Mouse (Mus musculus) heart, postnatal 0 days (tissue): Measurements from ENCODE around the gene Smo. TPM values are rescaled to one million over a fixed set of nuclear protein-coding genes. Genes with fewer than 3 reads are reported as not detected.

Experiments used
- ATAC-seq: fragments of 200-750 bp; cut with Nextera tagmentation; 2 replicates; pipeline ENCODE4 v1.8.0; 2017; ENCODE audit warnings: low read depth, moderate number of reproducible peaks, moderate library complexity; ENCODE audit not compliant: insufficient read depth
- DNase-seq: peaks from one replicate; pipeline ENCODE4 v3.0.0-alpha.2; 2016; ENCODE audit warnings: low spot score
- H3K27ac ChIP-seq: fragments of 300-500 bp; sonication (generic); 2 replicates; pipeline ENCODE4 v1.5.1; 2014; ENCODE audit warnings: low read depth, mild to moderate bottlenecking
- H3K27me3 ChIP-seq: fragments of 300-500 bp; sonication (generic); 2 replicates; pipeline ENCODE4 v1.6.1; 2014; ENCODE audit warnings: low read length, mixed read lengths; ENCODE audit not compliant: control insufficient read depth, insufficient read depth
- H3K36me3 ChIP-seq: fragments of 300-500 bp; sonication (generic); replicated peaks from 2 replicates; pipeline ENCODE4 v1.6.1; 2014; ENCODE audit warnings: low read length, mixed read lengths; ENCODE audit not compliant: control insufficient read depth, insufficient read depth
- H3K4me1 ChIP-seq: fragments of 300-500 bp; sonication (generic); 2 replicates; pipeline ENCODE4 v1.6.1; 2014; ENCODE audit warnings: antibody characterized with exemption; ENCODE audit not compliant: control insufficient read depth, insufficient read depth
- H3K4me2 ChIP-seq: fragments of 300-500 bp; sonication (generic); 2 replicates; pipeline ENCODE4 v1.6.1; 2014; ENCODE audit warnings: low read depth, mild to moderate bottlenecking, low read length, moderate library complexity
- H3K4me3 ChIP-seq: fragments of 300-500 bp; sonication (generic); 2 replicates; pipeline ENCODE4 v1.5.1; 2014; ENCODE audit warnings: low read depth, low read length
- H3K9ac ChIP-seq: fragments of 300-500 bp; sonication (generic); replicated peaks from 2 replicates; pipeline ENCODE4 v1.6.1; 2014; ENCODE audit warnings: low read depth, low read length, mixed read lengths
- H3K9me3 ChIP-seq: fragments of 300-500 bp; sonication (generic); replicated peaks from 2 replicates; pipeline ENCODE4 v1.6.1; 2016; ENCODE audit warnings: low read length; ENCODE audit not compliant: control insufficient read depth
- CTCF ChIP-seq: IDR thresholded peaks from 2 replicates; pipeline ENCODE4 v1.5.1; 2016; ENCODE audit warnings: antibody characterized with exemption, control low read depth, low read depth
- EP300 ChIP-seq: IDR thresholded peaks from 2 replicates; pipeline ENCODE4 v1.6.1; 2016; ENCODE audit warnings: antibody characterized with exemption, low read depth
- WGBS: fragments of 180-500 bp; shearing (Covaris S2); extraction: QIAGEN DNeasy Blood & Tissue Kit; methylation state at CpG from one replicate; pipeline ENCODE4 v1.1.7; 2014; 5-methylcytosine and 5-hydroxymethylcytosine counted together
- polyA plus RNA-seq: library from polyadenylated mRNA; unstranded; fragments of >200 nt; fragmentation: Nextera tagmentation; extraction: Ambion mirVana; gene quantifications from 2 replicates; pipeline ENCODE4 v1.2.1, GENCODE M21; 2015
- total RNA-seq: library from RNA; depleted of rRNA; stranded (reverse); fragments of >200 nt; gene quantifications from 2 replicates; pipeline ENCODE4 v1.2.3, GENCODE M21; 2014; ENCODE audit warnings: low replicate concordance

Gene Smo
- total and polyA plus RNA-seq, 2 experiments from 2014 or later: 7.1 to 50.9 TPM

- H3K36me3 ChIP-seq: peaks cover 34% of the 10 kb centered on the region
- WGBS: 91% methylated on average over 4 of the region's 4 CpGs
- H3K9me3 ChIP-seq: no peaks in the 10 kb centered on the region
Observed at GRCm38 (mm10) chr6:29761282-29761681, 26.0 kb downstream of the Smo start.

GRCm38 (mm10) chr6:29762524-29762923 lies 27.2 kb downstream of the Smo start:
- ATAC-seq (no peak), DNase-seq (peak; percentile 19)
- WGBS: 61% methylated on average over 4 of the region's 4 CpGs
- Histone ChIP-seq H3K9me3 (no peaks in the 10 kb centered on the region), H3K36me3 (peaks cover 22% of the 10 kb centered on the region), H3K9ac (no peak overlapping the region), H3K4me1 (no peaks in the 10 kb centered on the region), H3K27me3 (no peaks in the 10 kb centered on the region), H3K4me2 (no peak overlapping the region), H3K27ac (no peak overlapping the region), H3K4me3 (no peak overlapping the region)
- TF ChIP-seq CTCF (peak; percentile 62), EP300 (no peak)

More at GRCm38 (mm10) chr6:29761282-29761681, 26.0 kb downstream of the Smo start:
- Histone ChIP-seq H3K27me3 (no peaks in the 10 kb centered on the region), H3K4me1 (no peaks in the 10 kb centered on the region), H3K4me2 (no peak overlapping the region), H3K9ac (no peak overlapping the region), H3K4me3 (no peak overlapping the region), H3K27ac (no peak overlapping the region)
- TF ChIP-seq EP300 (no peak), CTCF (no peak)
- no peak for ATAC-seq
- no peak for DNase-seq

- H3K36me3 ChIP-seq: no peaks in the 10 kb centered on the region
- no peak overlapping the region for H3K27ac ChIP-seq
- 0 out of 2 replicates have a peak, but pooled peaks cover 6% of the 10 kb centered on the region for H3K4me1 ChIP-seq
- no peak overlapping the region for H3K4me3 ChIP-seq
- no peaks in the 10 kb centered on the region for H3K27me3 ChIP-seq
- no peak overlapping the region for H3K9ac ChIP-seq
- H3K4me2 ChIP-seq: no peak overlapping the region
- ATAC-seq: no peak
- H3K9me3 ChIP-seq: no peaks in the 10 kb centered on the region
- TF ChIP-seq EP300 (no peak), CTCF (no peak)
- 81% methylated on average over 2 of the region's 2 CpGs for WGBS
- DNase-seq: no peak
Observed at GRCm38 (mm10) chr6:29766874-29767273, 31.6 kb downstream of the Smo start.

GRCm38 (mm10) chr6:29767813-29768660 lies 32.7 kb downstream of the Smo start, which contains the start of gene Ahcyl2:
Gene Ahcyl2, plus strand, starts transcription at chr6:29768011.
- 0 out of 2 replicates have a peak, but pooled peaks cover 6% of the 10 kb centered on the region for H3K4me1 ChIP-seq
- H3K9ac ChIP-seq: peak within 1 kb of the TSS; percentile 69
- DNase-seq (peak; percentile 98), ATAC-seq (peak; percentile 99)
- no peaks in the 10 kb centered on the region for H3K9me3 ChIP-seq
- H3K27ac ChIP-seq: peak within 1 kb of the TSS; percentile 91
- no peaks in the 10 kb centered on the region for H3K36me3 ChIP-seq
- TF ChIP-seq CTCF (no peak), EP300 (0 out of 2 replicates have a peak, but pooled peaks have one; percentile 40)
- peak within 1 kb of the TSS; percentile 82 for H3K4me3 ChIP-seq
- under 1% methylated on average over 55 of the region's 61 CpGs for WGBS
- H3K4me2 ChIP-seq: peak within 1 kb of the TSS; percentile 80
- H3K27me3 ChIP-seq: no peaks in the 10 kb centered on the region

- under 1% methylated on average over 47 of the region's 50 CpGs for WGBS
- Histone ChIP-seq H3K27me3 (no peaks in the 10 kb centered on the region), H3K4me1 (0 out of 2 replicates have a peak, but pooled peaks cover 6% of the 10 kb centered on the region), H3K27ac (peak overlapping the region; percentile 91), H3K36me3 (no peaks in the 10 kb centered on the region), H3K4me3 (peak overlapping the region; percentile 82), H3K9me3 (no peaks in the 10 kb centered on the region), H3K9ac (peak overlapping the region; percentile 69), H3K4me2 (peak overlapping the region; percentile 80)
- no peak for TF ChIP-seq EP300
- TF ChIP-seq CTCF: no peak
- DNase-seq: peak; percentile 31
- ATAC-seq: peak; percentile 22
Observed at GRCm38 (mm10) chr6:29768791-29769441, 33.6 kb downstream of the Smo start.
